Mouse (Mus musculus) monocyte, adult 2 months (primary cell): ENCODE data around the gene Bhlhb9.
A peak's percentile ranks its signal among the peaks of the same experiment; 100 is the strongest.

Experiments used
- DNase-seq, 2 experiments: peaks; one replicate each; pipeline ENCODE4 v3.0.0; 2022; ENCODE audit warnings: low spot score in 2 of 2, low read depth in 1 of 2

Gene Bhlhb9

DNA sequence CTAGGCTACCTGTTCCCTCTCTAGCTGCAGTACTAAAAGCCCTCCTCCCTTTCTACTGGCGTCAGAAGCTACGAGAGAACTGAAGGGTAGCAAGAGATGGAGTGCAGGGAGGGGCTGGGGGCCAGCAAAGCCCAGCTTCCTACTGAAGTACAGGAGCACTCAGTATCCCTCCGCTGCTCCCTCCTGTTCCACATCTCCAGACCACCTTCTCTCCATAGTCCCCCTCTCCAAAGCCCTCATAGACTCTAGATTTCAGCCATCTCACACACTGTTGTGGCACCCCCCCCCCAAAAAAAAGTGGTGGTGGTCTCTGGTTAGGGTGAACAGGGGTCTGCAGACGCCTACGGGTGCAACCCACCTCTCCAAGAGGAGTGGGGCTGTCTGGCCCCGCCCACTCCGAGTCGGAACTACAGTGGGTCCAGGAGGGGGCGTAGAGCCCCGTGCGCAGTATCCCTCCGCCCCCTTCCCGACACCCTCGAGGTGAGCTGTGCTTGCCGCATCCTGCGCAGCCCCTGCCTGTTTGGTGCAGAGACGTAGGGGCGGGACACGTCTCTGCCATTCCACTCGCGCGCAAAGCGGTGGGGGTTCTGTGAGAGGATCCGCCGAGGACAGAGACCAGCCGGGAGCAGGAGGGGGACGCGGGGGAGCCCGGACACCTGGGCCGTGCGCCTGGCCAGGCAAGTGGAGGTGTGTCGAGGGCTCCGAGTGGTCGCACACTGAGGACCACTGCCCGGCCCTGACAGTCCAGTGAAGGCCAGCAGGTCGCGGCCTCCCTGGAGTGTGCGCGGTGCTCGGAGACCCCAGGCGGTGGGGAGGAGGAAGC, 88.2 kb downstream of the Bhlhb9 start:
- peak in 1 of 2 experiments; percentile 2 for DNase-seq

- no peak for DNase-seq
These were observed 88.8 kb downstream of the Bhlhb9 start for GRCm38 (mm10) chrX:135886234-135886585.

GRCm38 (mm10) chrX:135916580-135916979, 119.2 kb downstream of the Bhlhb9 start:
- no peak for DNase-seq

- no peak for DNase-seq
These were observed 119.7 kb downstream of the Bhlhb9 start for GRCm38 (mm10) chrX:135917116-135917515.

GRCm38 (mm10) chrX:135922162-135922561, 124.8 kb downstream of the Bhlhb9 start:
- no peak for DNase-seq

DNA sequence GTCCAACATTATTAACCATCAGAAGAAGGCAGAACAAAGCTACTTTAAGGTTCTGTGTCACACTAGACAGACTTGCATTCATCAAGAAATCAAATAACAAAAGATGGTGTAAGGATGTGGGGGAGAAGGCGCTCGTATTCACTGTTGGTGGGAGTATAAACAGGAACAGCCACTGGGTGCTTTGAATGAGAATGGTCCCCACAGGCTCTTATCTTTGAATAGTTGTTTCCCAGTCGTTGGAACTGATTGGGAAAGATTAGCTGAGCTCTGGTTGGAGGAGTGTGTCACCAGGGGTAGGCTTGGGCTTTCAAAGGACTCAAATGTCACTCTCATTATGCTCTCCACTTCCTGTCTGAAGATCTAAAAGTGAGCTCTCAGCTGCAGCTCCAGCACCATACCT, 128.5 kb downstream of the Bhlhb9 start:
- no peak for DNase-seq

GRCm38 (mm10) chrX:135928588-135928987, 131.2 kb downstream of the Bhlhb9 start:
- DNase-seq: no peak

- DNase-seq: no peak
These were observed 139.1 kb downstream of the Bhlhb9 start for GRCm38 (mm10) chrX:135936452-135936851.
